Mouse (Mus musculus) retina, postnatal 7 days (tissue): ENCODE data around the gene Pde10a.

Source experiments
- DNase-seq: peaks from one replicate; pipeline ENCODE4 v3.0.0-alpha.2; 2012; ENCODE audit warnings: low read depth, low spot score

Gene Pde10a

DNA sequence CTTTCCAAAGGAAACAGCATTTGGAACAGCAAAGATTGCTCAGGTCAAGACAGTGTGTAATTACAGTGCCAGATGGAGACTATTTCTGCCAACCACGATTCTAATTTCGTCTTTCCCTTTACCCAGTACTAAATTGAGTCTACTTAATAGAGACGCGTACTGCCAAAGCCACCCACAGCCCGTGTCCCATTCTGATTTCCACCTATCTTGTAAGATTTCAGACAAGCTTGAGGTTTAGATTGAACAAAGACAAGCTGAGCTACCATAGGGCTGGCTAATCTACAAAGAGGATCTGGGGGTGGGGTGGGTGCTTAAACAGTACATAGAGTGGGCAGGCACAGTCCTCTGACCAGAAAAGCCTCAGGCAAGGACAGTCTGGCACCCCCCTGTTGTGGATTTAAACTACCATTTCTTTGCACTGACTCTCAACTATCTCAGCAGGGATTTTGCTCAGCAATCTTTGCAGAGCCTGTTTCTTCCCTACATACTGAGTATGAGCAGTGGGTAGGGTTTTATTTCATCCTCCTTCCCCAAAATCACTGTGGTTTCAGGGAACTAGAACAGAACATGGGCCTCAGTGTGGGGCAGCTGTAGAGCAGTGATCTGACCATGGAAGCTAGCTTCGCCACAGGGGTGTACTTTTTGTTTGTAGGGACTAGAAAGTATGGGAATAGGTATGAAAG, 507.3 kb downstream of the Pde10a start:
- no peak for DNase-seq

- DNase-seq, result no peak
Observed at GRCm38 (mm10) chr17:9033511-9033910, 508.3 kb downstream of the Pde10a start.

GRCm38 (mm10) chr17:9035561-9036348, 510.6 kb downstream of the Pde10a start:
- DNase-seq, result no peak
